Mouse (Mus musculus) testis, adult 2 months (tissue): Measurements from ENCODE around the gene Dll3. TPM values are rescaled to one million over a fixed set of nuclear protein-coding genes. Genes with fewer than 3 reads are reported as not detected.

Experiments
- H3K27ac ChIP-seq: fragments of 200-500 bp; 2 replicates; pipeline ENCODE4 v1.5.1; 2012; ENCODE audit warnings: low read depth, low read length; ENCODE audit not compliant: control insufficient read depth, insufficient read depth
- H3K27me3 ChIP-seq: fragments of 200-500 bp; 2 replicates; pipeline ENCODE4 v1.6.1; 2012; ENCODE audit warnings: mild to moderate bottlenecking, low read length, moderate library complexity; ENCODE audit not compliant: control insufficient read depth, insufficient read depth
- H3K36me3 ChIP-seq: fragments of 200-500 bp; 2 replicates; pipeline ENCODE4 v1.6.1; 2012; ENCODE audit warnings: mild to moderate bottlenecking, low read length; ENCODE audit not compliant: control insufficient read depth, insufficient read depth
- H3K4me1 ChIP-seq: fragments of 200-500 bp; 2 replicates; pipeline ENCODE4 v1.6.1; 2012; ENCODE audit warnings: low read length; ENCODE audit not compliant: control insufficient read depth, insufficient read depth
- H3K4me3 ChIP-seq: fragments of 200-500 bp; 2 replicates; pipeline ENCODE4 v1.5.1; 2012; ENCODE audit warnings: low read depth, mild to moderate bottlenecking, low read length, moderate library complexity, mixed read lengths; ENCODE audit not compliant: control insufficient read depth
- CTCF ChIP-seq: fragments of 200-500 bp; IDR thresholded peaks from 2 replicates; pipeline ENCODE4 v1.5.1; 2012; ENCODE audit warnings: low read depth, mild to moderate bottlenecking, inconsistent platforms, low read length, moderate library complexity; ENCODE audit not compliant: control insufficient read depth, insufficient read depth, insufficient replicate concordance
- POLR2A ChIP-seq: fragments of 200-500 bp; IDR thresholded peaks from 2 replicates; pipeline ENCODE4 v1.6.1; 2012; ENCODE audit warnings: low read depth, mild to moderate bottlenecking, inconsistent platforms, low read length, moderate library complexity; ENCODE audit not compliant: control insufficient read depth
- polyA plus RNA-seq: library from polyadenylated mRNA; depleted of rRNA; stranded (reverse); fragments of >200 nt; gene quantifications from 2 replicates; pipeline ENCODE4 v1.2.3, GENCODE M21; 2012

The Dll3 gene
- polyA plus RNA-seq, 1 experiment = 31.9 TPM

GRCm38 (mm10) chr7:28341381-28341780 lies 39.3 kb upstream of the Dll3 start:
- no peak overlapping the region for H3K27ac ChIP-seq
- TF ChIP-seq POLR2A (no peak), CTCF (no peak)

GRCm38 (mm10) chr7:28339213-28339917 lies 37.3 kb upstream of the Dll3 start:
- Histone ChIP-seq H3K27me3 (no peaks in the 10 kb centered on the region), H3K4me3 (peak overlapping the region; percentile 100), H3K36me3 (no peaks in the 10 kb centered on the region; the same call in 1 of the 2 replicates), H3K27ac (peak overlapping the region; percentile 95), H3K4me1 (peaks cover 15% of the 10 kb centered on the region)
- no peak for TF ChIP-seq POLR2A
- peak; percentile 4; the same call in 1 of the 2 replicates for TF ChIP-seq CTCF

More at GRCm38 (mm10) chr7:28341381-28341780, 39.3 kb upstream of the Dll3 start:
- Histone ChIP-seq H3K4me1 (peaks cover 15% of the 10 kb centered on the region), H3K36me3 (no peaks in the 10 kb centered on the region), H3K4me3 (no peak overlapping the region), H3K27me3 (no peaks in the 10 kb centered on the region)

- peaks cover 15% of the 10 kb centered on the region for H3K4me1 ChIP-seq
- TF ChIP-seq POLR2A (peak; percentile 97), CTCF (no peak)
- H3K27ac ChIP-seq = peak within 1 kb of the TSS; percentile 96
- peak within 1 kb of the TSS; percentile 100 for H3K4me3 ChIP-seq
- no peaks in the 10 kb centered on the region; the same call in 1 of the 2 replicates for H3K36me3 ChIP-seq
- H3K27me3 ChIP-seq = no peaks in the 10 kb centered on the region
Observed at GRCm38 (mm10) chr7:28338108-28338998, 36.3 kb upstream of the Dll3 start, which contains the start of gene Supt5. Gene Supt5 (minus strand): TSS chr7:28338746.

GRCm38 (mm10) chr7:28335471-28335870 lies 33.4 kb upstream of the Dll3 start:
- peaks cover 6% of the 10 kb centered on the region for H3K4me1 ChIP-seq
- no peak overlapping the region for H3K4me3 ChIP-seq
- no peak for TF ChIP-seq CTCF
- TF ChIP-seq POLR2A = no peak
- peaks cover under 1% of the 10 kb centered on the region; the same call in 1 of the 2 replicates for H3K36me3 ChIP-seq
- no peaks in the 10 kb centered on the region for H3K27me3 ChIP-seq
- no peak overlapping the region for H3K27ac ChIP-seq

GRCm38 (mm10) chr7:28334534-28334933 lies 32.5 kb upstream of the Dll3 start:
- no peak overlapping the region for H3K27ac ChIP-seq
- H3K4me1 ChIP-seq = peaks cover 1% of the 10 kb centered on the region
- no peaks in the 10 kb centered on the region for H3K27me3 ChIP-seq
- H3K36me3 ChIP-seq = peaks cover 3% of the 10 kb centered on the region
- TF ChIP-seq POLR2A = no peak
- no peak for TF ChIP-seq CTCF
- H3K4me3 ChIP-seq = no peak overlapping the region

- no peak overlapping the region for H3K27ac ChIP-seq
- no peak overlapping the region for H3K4me3 ChIP-seq
- TF ChIP-seq POLR2A = no peak
- no peak for TF ChIP-seq CTCF
Observed at GRCm38 (mm10) chr7:28328260-28328659, 26.2 kb upstream of the Dll3 start.

GRCm38 (mm10) chr7:28326457-28326856 lies 24.4 kb upstream of the Dll3 start:
- Histone ChIP-seq H3K4me3 (no peak overlapping the region), H3K27me3 (no peaks in the 10 kb centered on the region), H3K36me3 (peaks cover 8% of the 10 kb centered on the region), H3K4me1 (no peaks in the 10 kb centered on the region), H3K27ac (no peak overlapping the region)
- no peak for TF ChIP-seq CTCF
- no peak for TF ChIP-seq POLR2A

More at GRCm38 (mm10) chr7:28328260-28328659, 26.2 kb upstream of the Dll3 start:
- Histone ChIP-seq H3K4me1 (no peaks in the 10 kb centered on the region), H3K27me3 (no peaks in the 10 kb centered on the region), H3K36me3 (peaks cover 8% of the 10 kb centered on the region)
